Mouse (Mus musculus): ENCODE results near the gene Ptch2.
A peak's percentile ranks its signal among the peaks of the same experiment; 100 is the strongest.

The Ptch2 gene

GRCm38 (mm10) chr4:117130790-117131189 lies 34.9 kb downstream of the Ptch2 start:
- DNase-seq (ENCODE audit: low read depth): no peak

- no peak for DNase-seq (ENCODE audit: low read depth)
These were observed 35.3 kb downstream of the Ptch2 start for GRCm38 (mm10) chr4:117131198-117131597.

- DNase-seq (ENCODE audit: low read depth): no peak
These were observed 36.3 kb downstream of the Ptch2 start for GRCm38 (mm10) chr4:117131890-117132793.

GRCm38 (mm10) chr4:117132794-117133143 lies 36.9 kb downstream of the Ptch2 start:
- DNase-seq (ENCODE audit: low read depth): no peak

GRCm38 (mm10) chr4:117133366-117133796 lies 37.5 kb downstream of the Ptch2 start:
- no peak for DNase-seq (ENCODE audit: low read depth)

GRCm38 (mm10) chr4:117133817-117134600 lies 38.1 kb downstream of the Ptch2 start, which contains the start of gene Plk3:
TSS of gene Plk3 (minus strand) at chr4:117133963.
- DNase-seq (ENCODE audit: low read depth): peak; percentile 97

GRCm38 (mm10) chr4:117134601-117134995 lies 38.7 kb downstream of the Ptch2 start:
- no peak for DNase-seq (ENCODE audit: low read depth)

- DNase-seq (ENCODE audit: low read depth): peak; percentile 89
These were observed 40.2 kb downstream of the Ptch2 start for GRCm38 (mm10) chr4:117136034-117136433.

GRCm38 (mm10) chr4:117138295-117139216 lies 42.7 kb downstream of the Ptch2 start:
- DNase-seq (ENCODE audit: low read depth): no peak

GRCm38 (mm10) chr4:117139217-117139612 lies 43.3 kb downstream of the Ptch2 start:
- peak; percentile 86 for DNase-seq (ENCODE audit: low read depth)

GRCm38 (mm10) chr4:117140613-117141012 lies 44.7 kb downstream of the Ptch2 start:
- peak; percentile 72 for DNase-seq (ENCODE audit: low read depth)

- no peak for DNase-seq (ENCODE audit: low read depth)
These were observed 47.1 kb downstream of the Ptch2 start for GRCm38 (mm10) chr4:117143023-117143422.

GRCm38 (mm10) chr4:117145248-117145647 lies 49.4 kb downstream of the Ptch2 start:
- DNase-seq (ENCODE audit: low read depth): no peak

- peak; percentile 91 for DNase-seq (ENCODE audit: low read depth)
These were observed 50.3 kb downstream of the Ptch2 start for GRCm38 (mm10) chr4:117146176-117146575.

GRCm38 (mm10) chr4:117148047-117148713 lies 52.3 kb downstream of the Ptch2 start:
- no peak for DNase-seq (ENCODE audit: low read depth)

- no peak for DNase-seq (ENCODE audit: low read depth)
These were observed 52.9 kb downstream of the Ptch2 start for GRCm38 (mm10) chr4:117148815-117149214.

- peak; percentile 46 for DNase-seq (ENCODE audit: low read depth)
These were observed 53.7 kb downstream of the Ptch2 start for GRCm38 (mm10) chr4:117149291-117150211.

- no peak for DNase-seq (ENCODE audit: low read depth)
These were observed 54.4 kb downstream of the Ptch2 start for GRCm38 (mm10) chr4:117150212-117150733.

- DNase-seq (ENCODE audit: low read depth): no peak
These were observed 55.5 kb downstream of the Ptch2 start for GRCm38 (mm10) chr4:117151416-117151815.

- DNase-seq (ENCODE audit: low read depth): no peak
These were observed 56.8 kb downstream of the Ptch2 start for GRCm38 (mm10) chr4:117152714-117153113.
